Mouse (Mus musculus) neutrophil, adult 59 days (primary cell): ENCODE measurements around the gene Cse1l. TPM values are rescaled to one million over a fixed set of nuclear protein-coding genes. Genes with fewer than 3 reads are reported as not detected.

ENCODE experiments used
- total RNA-seq, 2 experiments: library from RNA; stranded (reverse); gene quantifications; 1 replicate in 1 of 2; 2 replicates in 1 of 2; pipeline ENCODE4 v1.2.4; 2023

Gene Cse1l
- 10 to 100 TPM; 31.5 to 36.6 TPM for total RNA-seq

GRCm38 (mm10) chr2:166905711-166906522 lies at the start of gene Cse1l:
Gene Cse1l, plus strand, starts transcription at chr2:166906040.

Other genes starting within 250 kb of the Cse1l start
- gene Prex1, start 192.2 kb upstream of the Cse1l start, total RNA-seq: 100 to 1,000 TPM; 189 TPM
- 1 to 10 TPM; 2.7 to 3.6 TPM for gene Trp53rkb, start 113.5 kb upstream of the Cse1l start, total RNA-seq
- gene Arfgef2, start 100.5 kb upstream of the Cse1l start, total RNA-seq: 10 to 100 TPM; 33.2 to 34.8 TPM
- 10 to 100 TPM; 43.8 to 53.1 TPM for gene Stau1, start 90.3 kb downstream of the Cse1l start, total RNA-seq
- gene Ddx27, start 109.2 kb downstream of the Cse1l start, total RNA-seq: 10 to 100 TPM; 27.2 to 27.4 TPM
- gene Znfx1, start 157.0 kb downstream of the Cse1l start, total RNA-seq: 10 to 100 TPM; 68.1 to 73.0 TPM